16 mouse cellular contexts compared by ENCODE assay signal in the genomic region with DNA sequence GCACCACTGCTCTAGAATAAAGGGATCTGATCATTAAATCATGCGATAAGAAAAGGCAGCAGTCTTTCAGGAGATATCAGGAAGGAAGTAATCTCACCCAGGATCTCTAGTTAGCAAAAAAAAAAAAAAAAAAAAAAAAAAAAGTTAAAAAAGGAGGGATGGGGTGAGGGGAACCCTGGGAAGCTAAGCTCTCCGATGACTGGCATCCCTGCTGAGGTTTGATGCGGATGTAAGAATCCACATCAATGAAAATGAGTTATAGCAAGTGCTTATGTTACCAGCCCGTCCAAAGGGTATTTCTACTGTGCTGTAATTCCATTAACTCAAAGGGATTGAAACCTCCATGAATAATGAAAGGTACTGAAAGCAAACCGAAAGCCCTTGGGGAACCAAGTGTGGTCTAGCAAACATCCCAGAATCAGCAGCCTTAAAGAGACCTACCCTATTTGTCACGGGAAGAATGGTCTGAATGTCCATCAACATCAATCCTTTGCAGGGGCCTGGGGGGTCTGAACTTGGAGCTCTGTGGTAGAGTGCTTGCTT.
"Had no signal": no experiment of that assay in that cellular context is flagged by ENCODE, and none has a peak within 500 bp of the region (broad histone marks: within the 10 kb centered on the region; RNA-seq: fewer than 3 reads in every experiment).

No protein-coding gene starts in this region.

- DNase-seq: kidney, adult 9 months; liver; liver, embryonic 13.5 days; liver, postnatal 0 days; lung, postnatal 14 days; right cerebral cortex, adult 18-20 months; right cerebral cortex, postnatal 25 days; thymus, adult 18-20 months; thymus, postnatal 14 days had no signal

- H3K4me2 ChIP-seq: limb, embryonic 12.5 days; liver, embryonic 13.5 days; lung, embryonic 15.5 days; midbrain, embryonic 12.5 days; neural tube, embryonic 13.5 days had no signal

- H3K9ac ChIP-seq: limb, embryonic 12.5 days; liver, embryonic 13.5 days; liver, postnatal 0 days; lung, embryonic 15.5 days; midbrain, embryonic 12.5 days; neural tube, embryonic 13.5 days had no signal

- H3K4me3 ChIP-seq: limb, embryonic 12.5 days; liver, embryonic 13.5 days; lung, embryonic 15.5 days; megakaryocyte, embryonic 14.5 days; midbrain, embryonic 12.5 days; neural tube, embryonic 13.5 days had no signal

- H3K27me3 ChIP-seq: limb, embryonic 12.5 days; liver, embryonic 13.5 days; lung, embryonic 15.5 days; megakaryocyte, embryonic 14.5 days; midbrain, embryonic 12.5 days; neural tube, embryonic 13.5 days had no signal

- H3K27ac ChIP-seq: limb, embryonic 12.5 days; liver, embryonic 13.5 days; lung, embryonic 15.5 days; macrophage; midbrain, embryonic 12.5 days; neural tube, embryonic 13.5 days had no signal

- H3K9me3 ChIP-seq: limb, embryonic 12.5 days; liver, embryonic 13.5 days; lung, embryonic 15.5 days had no signal

- H3K4me1 ChIP-seq: liver, embryonic 13.5 days; lung, embryonic 15.5 days had no signal

- ATAC-seq: intestine, postnatal 0 days; liver, postnatal 0 days had no signal

- H3K36me3 ChIP-seq: limb, embryonic 12.5 days; liver, embryonic 13.5 days; lung, embryonic 15.5 days; midbrain, embryonic 12.5 days; neural tube, embryonic 13.5 days had no signal
